Mouse (Mus musculus) heart, embryonic 16.5 days (tissue): ENCODE measurements around the gene Lamc2. TPM values are rescaled to one million over a fixed set of nuclear protein-coding genes. Genes with fewer than 3 reads are reported as not detected.
"Not testable (repeated sequence)": the region's sequence is repeated elsewhere in the genome, so short reads cannot be mapped to it uniquely, and the experiment has no call there.

Experiments used
- ATAC-seq: fragments of 200-750 bp; cut with Nextera tagmentation; replicated peaks from 2 replicates; pipeline ENCODE4 v1.8.0; 2017; ENCODE audit warnings: moderate number of reproducible peaks; ENCODE audit not compliant: insufficient read depth, low FRiP score; ENCODE audit errors: extremely low read depth
- H3K27ac ChIP-seq: fragments of 300-500 bp; sonication (generic); 2 replicates; pipeline ENCODE4 v1.5.1; 2014; ENCODE audit warnings: mild to moderate bottlenecking, low read length, control low read depth, moderate library complexity
- H3K27me3 ChIP-seq: fragments of 300-500 bp; sonication (generic); 2 replicates; pipeline ENCODE4 v1.6.1; 2014; ENCODE audit warnings: low read length, mixed read lengths; ENCODE audit not compliant: control insufficient read depth, insufficient read depth
- H3K36me3 ChIP-seq: fragments of 300-500 bp; sonication (generic); 2 replicates; pipeline ENCODE4 v1.6.1; 2014; ENCODE audit not compliant: control insufficient read depth, insufficient read depth
- H3K4me1 ChIP-seq: fragments of 300-500 bp; sonication (generic); 2 replicates; pipeline ENCODE4 v1.6.1; 2014; ENCODE audit warnings: low read length, mixed read lengths; ENCODE audit not compliant: control insufficient read depth, insufficient read depth
- H3K4me2 ChIP-seq: fragments of 300-500 bp; sonication (generic); 2 replicates; pipeline ENCODE4 v1.6.1; 2014; ENCODE audit warnings: low read depth, mild to moderate bottlenecking, control low read depth, low read length
- H3K4me3 ChIP-seq: fragments of 300-500 bp; sonication (generic); 2 replicates; pipeline ENCODE4 v1.5.1; 2014; ENCODE audit warnings: mild to moderate bottlenecking, control low read depth, low read length
- H3K9ac ChIP-seq: fragments of 300-500 bp; sonication (generic); 2 replicates; pipeline ENCODE4 v1.6.1; 2014; ENCODE audit warnings: low read length, control low read depth
- H3K9me3 ChIP-seq: fragments of 300-500 bp; sonication (generic); replicated peaks from 2 replicates; pipeline ENCODE4 v1.6.1; 2016; ENCODE audit warnings: low read length; ENCODE audit not compliant: control insufficient read depth
- WGBS: fragments of 180-500 bp; shearing (Covaris S2); extraction: QIAGEN DNeasy Blood & Tissue Kit; methylation state at CpG from one replicate; pipeline ENCODE4 v1.1.7; 2014; 5-methylcytosine and 5-hydroxymethylcytosine counted together
- polyA plus RNA-seq: library from polyadenylated mRNA; unstranded; fragments of >200 nt; fragmentation: Nextera tagmentation; extraction: Ambion mirVana; gene quantifications from 2 replicates; pipeline ENCODE4 v1.2.1, GENCODE M21; 2015

Lamc2 gene
- polyA plus RNA-seq, 1 experiment from 2014 or later = 8.8 TPM

GRCm38 (mm10) chr1:153091438-153092236, 94.6 kb downstream of the Lamc2 start:
- Histone ChIP-seq H3K9me3 (no peaks in the 10 kb centered on the region), H3K9ac (no peak overlapping the region), H3K27me3 (no peaks in the 10 kb centered on the region), H3K36me3 (no peaks in the 10 kb centered on the region), H3K27ac (0 out of 2 replicates have a peak overlapping the region, but pooled peaks have one; percentile 19), H3K4me3 (no peak overlapping the region), H3K4me1 (peaks cover 15% of the 10 kb centered on the region), H3K4me2 (no peak overlapping the region)
- ATAC-seq = peak; percentile 39; the same call in 1 of the 2 replicates
- 29% methylated on average over 9 of the region's 9 CpGs for WGBS

GRCm38 (mm10) chr1:153090807-153091206, 95.4 kb downstream of the Lamc2 start:
- Histone ChIP-seq H3K27ac (no peak overlapping the region), H3K4me1 (peaks cover 10% of the 10 kb centered on the region), H3K9ac (no peak overlapping the region), H3K4me2 (no peak overlapping the region), H3K9me3 (no peaks in the 10 kb centered on the region), H3K27me3 (no peaks in the 10 kb centered on the region), H3K4me3 (no peak overlapping the region), H3K36me3 (no peaks in the 10 kb centered on the region)
- no peak for ATAC-seq
- 65% methylated on average over 4 of the region's 4 CpGs for WGBS

DNA sequence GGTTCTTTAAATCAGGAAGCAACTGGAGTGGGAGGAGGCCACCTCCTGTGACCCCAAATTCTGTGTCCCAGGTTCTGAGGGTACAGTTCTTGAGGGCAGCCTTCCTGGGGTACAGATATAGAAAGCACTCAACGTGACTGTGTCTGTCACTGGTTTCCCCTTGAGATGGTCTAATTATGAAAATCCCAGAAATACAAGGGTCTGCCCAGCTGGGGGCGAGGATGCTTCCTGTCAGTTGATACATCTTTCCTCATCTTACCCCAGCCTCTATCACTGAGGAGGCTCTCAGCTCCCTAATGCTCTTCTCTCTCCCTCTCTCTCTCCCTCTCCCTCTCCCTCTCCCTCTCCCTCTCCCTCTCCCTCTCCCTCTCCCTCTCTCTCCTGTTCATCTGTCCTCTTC, 96.2 kb downstream of the Lamc2 start:
- peaks cover 10% of the 10 kb centered on the region for H3K4me1 ChIP-seq
- no peaks in the 10 kb centered on the region for H3K9me3 ChIP-seq
- H3K36me3 ChIP-seq = no peaks in the 10 kb centered on the region
- no peak overlapping the region for H3K4me2 ChIP-seq
- H3K9ac ChIP-seq = no peak overlapping the region
- H3K27me3 ChIP-seq = no peaks in the 10 kb centered on the region
- H3K27ac ChIP-seq = no peak overlapping the region
- no peak overlapping the region for H3K4me3 ChIP-seq
- 80% methylated on average over 2 of the region's 2 CpGs for WGBS
- ATAC-seq = no peak

DNA sequence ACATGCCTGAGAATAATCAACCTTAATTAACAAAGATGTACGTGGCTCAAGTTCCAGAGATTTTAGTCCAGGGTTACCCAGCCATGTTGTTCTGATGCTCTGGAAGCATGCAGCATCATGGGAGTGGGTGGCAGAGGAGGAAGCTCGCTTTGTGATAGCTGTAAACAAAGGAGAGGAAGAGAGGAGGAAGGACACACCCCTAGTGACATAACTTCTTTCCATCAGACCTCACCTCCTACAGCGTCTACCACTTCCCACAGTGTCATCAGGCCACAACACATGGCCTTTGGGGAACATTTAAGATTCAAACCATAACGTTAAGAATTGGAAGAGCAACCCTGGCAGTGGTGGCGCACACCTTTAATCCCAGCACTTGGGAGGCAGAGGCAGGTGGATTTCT, 98.5 kb downstream of the Lamc2 start:
- Histone ChIP-seq H3K36me3 (no peaks in the 10 kb centered on the region), H3K9me3 (no peaks in the 10 kb centered on the region), H3K4me2 (no peak overlapping the region), H3K27ac (no peak overlapping the region), H3K27me3 (no peaks in the 10 kb centered on the region), H3K4me1 (peaks cover 19% of the 10 kb centered on the region), H3K9ac (no peak overlapping the region), H3K4me3 (no peak overlapping the region)
- WGBS = 78% methylated on average over 5 of the region's 5 CpGs
- no peak for ATAC-seq

GRCm38 (mm10) chr1:153085198-153085597, 101.0 kb downstream of the Lamc2 start:
- H3K9me3 ChIP-seq = no peaks in the 10 kb centered on the region
- no peaks in the 10 kb centered on the region for H3K27me3 ChIP-seq
- no peaks in the 10 kb centered on the region for H3K36me3 ChIP-seq
- no peak overlapping the region for H3K9ac ChIP-seq
- WGBS = 83% methylated on average over 5 of the region's 5 CpGs
- ATAC-seq = no peak
- H3K4me1 ChIP-seq = peaks cover 9% of the 10 kb centered on the region
- no peak overlapping the region for H3K27ac ChIP-seq
- H3K4me2 ChIP-seq = no peak overlapping the region
- no peak overlapping the region for H3K4me3 ChIP-seq

DNA sequence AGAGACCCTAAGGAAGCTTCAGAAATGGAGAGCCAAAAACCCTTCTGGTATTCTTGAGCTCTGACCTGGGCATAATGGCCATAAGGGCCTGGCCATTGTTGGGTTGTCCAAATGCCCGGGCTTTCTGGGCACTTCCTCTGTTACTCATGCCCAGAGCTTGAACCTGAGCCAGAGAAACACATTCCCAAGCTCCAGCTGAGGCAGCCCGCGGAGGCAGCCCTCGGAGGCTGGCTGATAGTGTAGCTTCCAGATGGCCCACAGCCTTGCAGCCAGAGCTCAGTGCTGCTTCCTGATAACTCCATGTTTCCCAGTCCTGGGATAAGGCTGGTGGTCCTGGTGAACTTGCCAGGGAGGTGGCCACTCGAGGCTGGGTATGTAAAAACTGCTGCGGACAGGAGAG, 102.1 kb downstream of the Lamc2 start:
- ATAC-seq = 0 out of 2 replicates have a peak, but pooled peaks have one; percentile 32
- WGBS = 16% methylated on average over 6 of the region's 6 CpGs

DNA sequence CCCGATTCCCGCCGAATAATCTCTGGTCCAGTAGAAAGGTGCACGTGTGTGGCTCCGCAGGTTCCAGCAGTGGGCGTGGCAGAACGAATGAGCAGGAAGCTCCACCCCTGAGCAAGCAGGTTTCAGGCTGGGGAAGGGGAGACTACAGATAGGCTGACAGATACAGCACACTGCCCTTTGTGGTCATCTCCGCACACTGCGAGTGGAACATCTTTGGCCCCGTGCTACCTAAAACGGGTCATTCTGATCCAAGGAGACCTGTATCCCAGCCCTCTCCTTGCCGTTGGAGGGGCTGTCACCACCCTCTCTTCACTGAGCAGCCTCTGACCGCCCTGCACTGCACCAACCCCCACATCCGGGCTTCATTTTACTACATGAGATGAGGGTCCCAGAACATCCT, 103.0 kb downstream of the Lamc2 start:
- not testable (repeated sequence) for H3K9me3 ChIP-seq, H3K27me3 ChIP-seq, H3K4me2 ChIP-seq, H3K4me1 ChIP-seq, H3K4me3 ChIP-seq, H3K27ac ChIP-seq, H3K9ac ChIP-seq, H3K36me3 ChIP-seq, ATAC-seq
- WGBS = 78% methylated on average over 8 of the region's 14 CpGs

More for the DNA sequence above, 102.1 kb downstream of the Lamc2 start:
- Histone ChIP-seq H3K4me2 (no peak overlapping the region), H3K9me3 (no peaks in the 10 kb centered on the region), H3K4me1 (peaks cover 9% of the 10 kb centered on the region), H3K36me3 (no peaks in the 10 kb centered on the region), H3K27ac (no peak overlapping the region; the same call in 1 of the 2 replicates), H3K4me3 (no peak overlapping the region), H3K9ac (no peak overlapping the region), H3K27me3 (no peaks in the 10 kb centered on the region)

DNA sequence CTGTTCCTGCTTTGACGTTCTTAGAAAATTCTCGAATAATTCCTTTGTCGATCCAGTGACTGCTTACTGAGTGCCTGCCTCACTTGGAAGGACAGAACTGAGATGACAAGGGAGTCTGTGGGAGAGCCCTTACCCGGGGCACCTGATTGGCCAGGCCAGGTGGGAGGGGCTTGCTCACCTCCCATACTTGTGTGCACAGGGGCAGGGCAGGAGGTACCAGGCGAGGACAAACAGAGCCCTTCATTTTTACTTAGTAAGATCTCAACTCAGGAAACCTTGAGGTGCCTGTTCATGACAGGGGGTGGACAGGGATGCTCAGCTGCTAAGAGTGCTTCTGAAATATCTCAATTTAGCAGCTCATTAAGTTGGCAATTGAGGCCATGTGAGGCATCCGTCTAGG, 110.3 kb downstream of the Lamc2 start:
- no peak overlapping the region for H3K4me2 ChIP-seq
- no peaks in the 10 kb centered on the region for H3K4me1 ChIP-seq
- H3K27ac ChIP-seq = no peak overlapping the region
- no peaks in the 10 kb centered on the region for H3K9me3 ChIP-seq
- peaks cover 15% of the 10 kb centered on the region; the same call in 1 of the 2 replicates for H3K27me3 ChIP-seq
- H3K9ac ChIP-seq = no peak overlapping the region
- ATAC-seq = no peak
- H3K4me3 ChIP-seq = no peak overlapping the region
- 52% methylated on average over 6 of the region's 6 CpGs for WGBS
- no peaks in the 10 kb centered on the region for H3K36me3 ChIP-seq

- Histone ChIP-seq H3K36me3 (no peaks in the 10 kb centered on the region), H3K4me2 (no peak overlapping the region), H3K4me3 (no peak overlapping the region), H3K27ac (no peak overlapping the region), H3K4me1 (no peaks in the 10 kb centered on the region), H3K27me3 (peaks cover 15% of the 10 kb centered on the region; the same call in 1 of the 2 replicates), H3K9me3 (no peaks in the 10 kb centered on the region), H3K9ac (no peak overlapping the region)
- no peak for ATAC-seq
- WGBS = 86% methylated on average over 3 of the region's 3 CpGs
Measured at GRCm38 (mm10) chr1:153075087-153075736, 111.0 kb downstream of the Lamc2 start.
